Mouse (Mus musculus) forebrain, embryonic 13.5 days (tissue): Measurements from ENCODE around the gene Satb2. TPM values are rescaled to one million over a fixed set of nuclear protein-coding genes. Genes with fewer than 3 reads are reported as not detected.

ENCODE experiments used
- microRNA-seq: library from miRNA; unstranded; fragments of <30 nt; microRNA quantifications from one replicate; pipeline ENCODE4, GENCODE M21; 2016
- polyA plus RNA-seq: library from polyadenylated mRNA; unstranded; fragments of >200 nt; fragmentation: Nextera tagmentation; extraction: Ambion mirVana; gene quantifications from 2 replicates; pipeline ENCODE4 v1.2.1, GENCODE M21; 2015

Satb2 gene
- polyA plus RNA-seq, 1 experiment from 2014 or later, result 10.2 TPM

Small RNAs within 50 kb of the gene (microRNA-seq; reads per million reads assigned to microRNA genes)
- gene Gm23943, result not detected
